Comparison of ENCODE assay signal across 23 mouse cellular contexts in the genomic region with DNA sequence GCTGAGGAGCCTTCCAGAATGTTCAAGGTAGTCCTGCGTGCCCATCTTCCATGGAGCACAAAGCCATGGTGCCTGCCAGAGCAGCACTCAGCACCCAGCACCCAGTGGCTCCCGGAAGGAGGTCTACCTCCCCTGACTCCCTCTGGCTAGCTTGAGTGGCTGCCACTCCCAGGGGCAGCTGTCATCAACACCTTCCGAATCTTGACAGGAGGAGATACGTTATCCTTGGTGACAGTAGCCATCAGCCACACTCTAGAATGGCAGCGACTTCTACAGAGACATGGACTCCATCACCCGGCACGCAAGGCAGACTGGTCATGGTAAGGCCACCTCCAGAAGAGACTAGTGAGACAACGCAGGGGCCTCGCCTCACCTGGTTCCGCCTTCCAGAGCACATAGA. TPM values are rescaled to one million over a fixed set of nuclear protein-coding genes. Genes with fewer than 3 reads are reported as not detected.
DNase-seq lines count a peak whose midpoint lies in the region; ATAC-seq lines count a peak whose summit lies in the region.
"Had no signal": no experiment of that assay in that cellular context is flagged by ENCODE, and none has a peak within 500 bp of the region (broad histone marks: within the 10 kb centered on the region; RNA-seq: fewer than 3 reads in every experiment).

No protein-coding gene starts in this region.

- no peaks in the 10 kb centered on the region for H3K27me3 ChIP-seq in heart, embryonic 10.5 days (ENCODE audit: insufficient read depth, poor library complexity, severe bottlenecking)
- no peaks in the 10 kb centered on the region for H3K27me3 ChIP-seq in heart, embryonic 14.5 days (ENCODE audit: control insufficient read depth, insufficient read depth, low read length)
- H3K27me3 ChIP-seq: embryonic facial prominence, embryonic 15.5 days; forebrain, embryonic 15.5 days; kidney, embryonic 15.5 days had no signal

- peak overlapping the region; percentile 70 for H3K4me2 ChIP-seq in heart, embryonic 14.5 days (ENCODE audit: low read length)
- H3K4me2 ChIP-seq: embryonic facial prominence, embryonic 15.5 days; forebrain, embryonic 15.5 days; hindbrain, embryonic 12.5 days; kidney, embryonic 15.5 days had no signal

- H3K27ac ChIP-seq in heart, embryonic 10.5 days, result peak overlapping the region; percentile 88
- H3K27ac ChIP-seq in heart, embryonic 14.5 days (replicated peaks in 1 of 2; ENCODE audit: control insufficient read depth in 1 of 2, insufficient read depth in 1 of 2, low read depth in 2 of 2, low read length in 2 of 2), result peak overlapping the region; percentile 96 to 99
- H3K27ac ChIP-seq: embryonic facial prominence, embryonic 15.5 days; forebrain, embryonic 10.5 days; forebrain, embryonic 15.5 days; hindbrain, embryonic 12.5 days; hindbrain, postnatal 0 days; kidney, embryonic 15.5 days had no signal

- peak; percentile 82 for ATAC-seq in heart, embryonic 14.5 days (ENCODE audit: insufficient number of reproducible peaks, insufficient read depth, low FRiP score, low read depth)
- ATAC-seq: forebrain, embryonic 15.5 days; hindbrain, postnatal 0 days had no signal

- intact Hi-C loops in heart, postnatal 10 days (cut with DNase I), result no loop called here

- peaks cover 46% of the 10 kb centered on the region for H3K4me1 ChIP-seq in heart, embryonic 10.5 days
- peaks cover 34 to 35% of the 10 kb centered on the region in 2 experiments for H3K4me1 ChIP-seq in heart, embryonic 14.5 days (ENCODE audit: control insufficient read depth in 2 of 2, insufficient read depth in 2 of 2, low read length in 2 of 2)
- H3K4me1 ChIP-seq: embryonic facial prominence, embryonic 15.5 days; forebrain, embryonic 15.5 days; hindbrain, embryonic 12.5 days had no signal

- 0 out of 2 replicates have a peak, but pooled peaks cover 2% of the 10 kb centered on the region for H3K36me3 ChIP-seq in heart, embryonic 10.5 days
- H3K36me3 ChIP-seq in heart, embryonic 14.5 days (ENCODE audit: control insufficient read depth, insufficient read depth, low read length), result no peaks in the 10 kb centered on the region
- H3K36me3 ChIP-seq: embryonic facial prominence, embryonic 15.5 days; forebrain, embryonic 10.5 days; forebrain, embryonic 15.5 days; hindbrain, embryonic 12.5 days; kidney, embryonic 15.5 days had no signal

- H3K4me3 ChIP-seq in heart, embryonic 10.5 days, result peak overlapping the region; percentile 48
- H3K4me3 ChIP-seq in heart, embryonic 14.5 days (ENCODE audit: control insufficient read depth in 1 of 2, insufficient read depth in 1 of 2, low read depth in 1 of 2, low read length in 2 of 2), result peak overlapping the region; percentile 46 to 65
- H3K4me3 ChIP-seq: embryonic facial prominence, embryonic 15.5 days; erythroblast, embryonic 14.5 days; forebrain, embryonic 10.5 days; forebrain, embryonic 15.5 days; hindbrain, embryonic 12.5 days; kidney, embryonic 15.5 days had no signal

- WGBS in heart, embryonic 10.5 days, result 38% methylated on average over 10 of the region's 10 CpGs
- WGBS in heart, embryonic 14.5 days, result 16% methylated on average over 10 of the region's 10 CpGs

- H3K9ac ChIP-seq in heart, embryonic 14.5 days (ENCODE audit: low read length), result peak overlapping the region; percentile 81
- H3K9ac ChIP-seq: embryonic facial prominence, embryonic 15.5 days; forebrain, embryonic 15.5 days; hindbrain, embryonic 12.5 days; kidney, embryonic 15.5 days had no signal

- DNase-seq in heart, adult 8-10 months (ENCODE audit: low spot score), result peak; percentile 65
- peak; percentile 92 for DNase-seq in heart, embryonic 10.5 days (ENCODE audit: low spot score)
- DNase-seq in heart, postnatal 10 days, result peak; percentile 86 to 88
- no peak for DNase-seq in adipocyte (ENCODE audit: low spot score)
- no peak for DNase-seq in embryo, embryonic 11 days
- no peak for DNase-seq in urinary bladder, postnatal 4 days (ENCODE audit: low spot score in 2 of 2)
- DNase-seq: adrenal gland, adult 8-10 months; adrenal gland, postnatal 36 days; cerebellum, adult 2 months; cerebellum, postnatal 10 days; gastrocnemius, postnatal 36 days; kidney, adult 2 months had no signal

- H3K9me3 ChIP-seq in heart, embryonic 10.5 days, result no peaks in the 10 kb centered on the region
- H3K9me3 ChIP-seq in heart, embryonic 14.5 days (ENCODE audit: control insufficient read depth, low read length), result 0 out of 2 replicates have a peak, but pooled peaks cover 3% of the 10 kb centered on the region
- H3K9me3 ChIP-seq: embryonic facial prominence, embryonic 15.5 days; forebrain, embryonic 15.5 days; hindbrain, embryonic 12.5 days; kidney, embryonic 15.5 days had no signal

RNA-seq across cellular contexts. Expression of a gene that starts 6.3 kb away (rescaled TPM):
- total RNA-seq in heart, adult 8-10 months (2022), result over 10,000 TPM; 21,987 to 25,864 (median 23,706) TPM
- 3,021 and 6,084 TPM in 2 replicates for polyA plus RNA-seq in heart, embryonic 10.5 days (2016; fragmentation: Nextera tagmentation; extraction: Ambion mirVana)
- 10,198 and 10,957 TPM in 2 replicates for polyA plus RNA-seq in heart, embryonic 14.5 days (2014; fragmentation: Nextera tagmentation; extraction: Ambion mirVana)
- over 10,000 TPM; 18,908 to 21,159 TPM for total RNA-seq in heart, postnatal 10 days (2021)
- total RNA-seq: adrenal gland, adult 8-10 months; hindbrain, postnatal 0 days had no signal
- polyA plus RNA-seq: erythroblast, embryonic 14.5 days; forebrain, embryonic 10.5 days; intestine, embryonic 14.5 days had no signal

RNA-seq across cellular contexts. Expression of a gene that starts 44.5 kb away (rescaled TPM):
- total RNA-seq in heart, adult 8-10 months (2022), result 10 to 100 TPM; 16.1 to 21.3 (median 20.0) TPM
- polyA plus RNA-seq in heart, embryonic 10.5 days (2016; fragmentation: Nextera tagmentation; extraction: Ambion mirVana), result 6.6 and 8.0 TPM in 2 replicates
- 6.4 and 7.9 TPM in 2 replicates for polyA plus RNA-seq in heart, embryonic 14.5 days (2014; fragmentation: Nextera tagmentation; extraction: Ambion mirVana)
- 10 to 100 TPM; 13.1 to 17.5 TPM for total RNA-seq in heart, postnatal 10 days (2021)

RNA-seq across cellular contexts. Expression of a gene that starts 46.2 kb away (rescaled TPM):
- total RNA-seq in heart, adult 8-10 months (2022), result under 1 TPM in 1 of 4 experiments, not detected in 3; 0.37 TPM
- polyA plus RNA-seq in heart, embryonic 10.5 days (2016; fragmentation: Nextera tagmentation; extraction: Ambion mirVana), result 0.20 and 0.39 TPM in 2 replicates
- polyA plus RNA-seq in heart, embryonic 14.5 days (2014; fragmentation: Nextera tagmentation; extraction: Ambion mirVana), result 0.85 TPM in 1 of 2 replicates, not detected in the other
- total RNA-seq in heart, postnatal 10 days (2021), result under 1 TPM in 1 of 2 experiments, not detected in 1; 0.22 TPM
- total RNA-seq: adrenal gland, postnatal 36 days; gastrocnemius, postnatal 36 days; heart, postnatal 14 days had no signal
- polyA plus RNA-seq: embryonic facial prominence, embryonic 11.5 days; erythroblast, embryonic 14.5 days; forebrain, embryonic 10.5 days; forebrain, embryonic 15.5 days; hindbrain, embryonic 12.5 days; hindbrain, postnatal 0 days; intestine, embryonic 14.5 days; kidney, embryonic 15.5 days had no signal

Comparison
In these comparisons a context has a peak if more than half of its experiments do, and no peak if none do; other contexts are left out.
1. DNase-seq: peak in heart, adult 8-10 months (single experiment), heart, embryonic 10.5 days (single experiment) and heart, postnatal 10 days (2 of 2); none in adipocyte (single experiment), embryo, embryonic 11 days (single experiment) and urinary bladder, postnatal 4 days (0 of 2).